Mouse (Mus musculus): ENCODE results near the gene Tmc2. TPM values are rescaled to one million over a fixed set of nuclear protein-coding genes. Genes with fewer than 3 reads are reported as not detected.

Gene Tmc2
- polyA plus RNA-seq, 2 experiments = not detected

DNA sequence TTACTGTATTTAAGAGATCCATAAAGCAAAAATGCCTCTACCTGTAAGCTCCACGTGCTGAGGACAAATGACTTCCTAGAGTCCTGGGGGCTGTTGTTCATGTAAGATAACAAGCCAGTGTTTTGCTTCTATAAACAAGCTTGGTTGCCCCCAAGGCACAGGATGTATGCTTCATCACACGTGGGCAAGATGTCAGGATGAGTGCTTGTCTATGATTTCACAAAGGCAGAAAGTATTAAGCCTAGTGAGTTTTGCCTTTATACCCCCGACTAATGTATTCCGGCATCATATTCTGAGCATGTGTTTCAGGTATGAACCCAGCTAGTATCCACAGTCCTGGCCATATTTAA is 36.9 kb upstream of the Tmc2 start:
- DNase-seq (ENCODE audit: low read depth in 3 of 3, low spot score in 3 of 3) (no peak), ATAC-seq (ENCODE audit: insufficient read depth) (no peak)
- H3K9ac ChIP-seq (replicated peaks) = no peak overlapping the region
- WGBS (ENCODE audit: insufficient replicate concordance) = 46% methylated on average over 4 of the region's 4 CpGs
- no peak overlapping the region for H3K27ac ChIP-seq
- no peak for TF ChIP-seq CTCF (IDR thresholded peaks at IDR 0.05; ENCODE audit: low read depth)
- TF ChIP-seq EP300 (IDR thresholded peaks at IDR 0.05; ENCODE audit: low read depth) = no peak
- H3K4me3 ChIP-seq (ENCODE audit: insufficient read depth in 1 of 2, low read depth in 2 of 2, low read length in 2 of 2) = no peak overlapping the region
- H3K36me3 ChIP-seq (replicated peaks; ENCODE audit: control insufficient read depth, insufficient read depth, low read depth) = no peaks in the 10 kb centered on the region
- H3K9me3 ChIP-seq (ENCODE audit: control insufficient read depth, low read length) = no peaks in the 10 kb centered on the region
- no peaks in the 10 kb centered on the region for H3K27me3 ChIP-seq (ENCODE audit: control insufficient read depth, insufficient read depth, low read length)
- H3K4me2 ChIP-seq (ENCODE audit: low read depth) = no peak overlapping the region
- no peaks in the 10 kb centered on the region; a peak in 1 of 4 replicates for H3K4me1 ChIP-seq (replicated peaks; ENCODE audit: control insufficient read depth in 2 of 2, insufficient read depth in 2 of 2, low read length in 1 of 2)

DNA sequence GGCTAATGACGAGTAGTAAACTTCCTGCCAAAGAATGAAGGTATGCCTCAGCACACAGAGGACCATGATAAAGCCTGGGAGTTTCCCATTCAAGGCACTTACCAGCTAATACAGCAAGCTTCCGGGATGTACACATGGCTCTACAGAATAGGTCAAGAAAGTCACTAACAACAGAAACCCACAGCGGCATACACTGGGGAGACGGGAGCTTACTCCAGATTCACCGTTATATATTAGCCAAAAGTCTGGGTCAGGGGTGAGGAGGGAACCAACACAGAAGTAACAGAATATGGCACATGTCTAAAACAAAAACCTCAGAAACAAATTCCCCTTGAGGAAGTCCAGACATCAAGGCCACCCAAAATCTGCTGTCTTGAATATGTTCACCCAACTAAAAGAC is 32.3 kb upstream of the Tmc2 start:
- Histone ChIP-seq H3K27ac (no peak overlapping the region), H3K27me3 (ENCODE audit: control insufficient read depth, insufficient read depth, low read length) (no peaks in the 10 kb centered on the region), H3K4me3 (ENCODE audit: insufficient read depth in 1 of 2, low read depth in 2 of 2, low read length in 2 of 2) (no peak overlapping the region), H3K4me1 (replicated peaks; ENCODE audit: control insufficient read depth in 2 of 2, insufficient read depth in 2 of 2, low read length in 1 of 2) (no peaks in the 10 kb centered on the region; a peak in 1 of 4 replicates), H3K9ac (replicated peaks) (no peak overlapping the region), H3K4me2 (ENCODE audit: low read depth) (no peak overlapping the region), H3K9me3 (ENCODE audit: control insufficient read depth, low read length) (no peaks in the 10 kb centered on the region), H3K36me3 (replicated peaks; ENCODE audit: control insufficient read depth, insufficient read depth, low read depth) (peaks cover 2% of the 10 kb centered on the region)
- TF ChIP-seq EP300 (IDR thresholded peaks at IDR 0.05; ENCODE audit: low read depth) (no peak), CTCF (IDR thresholded peaks at IDR 0.05; ENCODE audit: low read depth) (no peak)
- ATAC-seq (ENCODE audit: insufficient read depth) (no peak), DNase-seq (ENCODE audit: low read depth in 3 of 3, low spot score in 3 of 3) (no peak)
- 73% methylated on average over 5 of the region's 5 CpGs for WGBS (ENCODE audit: insufficient replicate concordance)

DNA sequence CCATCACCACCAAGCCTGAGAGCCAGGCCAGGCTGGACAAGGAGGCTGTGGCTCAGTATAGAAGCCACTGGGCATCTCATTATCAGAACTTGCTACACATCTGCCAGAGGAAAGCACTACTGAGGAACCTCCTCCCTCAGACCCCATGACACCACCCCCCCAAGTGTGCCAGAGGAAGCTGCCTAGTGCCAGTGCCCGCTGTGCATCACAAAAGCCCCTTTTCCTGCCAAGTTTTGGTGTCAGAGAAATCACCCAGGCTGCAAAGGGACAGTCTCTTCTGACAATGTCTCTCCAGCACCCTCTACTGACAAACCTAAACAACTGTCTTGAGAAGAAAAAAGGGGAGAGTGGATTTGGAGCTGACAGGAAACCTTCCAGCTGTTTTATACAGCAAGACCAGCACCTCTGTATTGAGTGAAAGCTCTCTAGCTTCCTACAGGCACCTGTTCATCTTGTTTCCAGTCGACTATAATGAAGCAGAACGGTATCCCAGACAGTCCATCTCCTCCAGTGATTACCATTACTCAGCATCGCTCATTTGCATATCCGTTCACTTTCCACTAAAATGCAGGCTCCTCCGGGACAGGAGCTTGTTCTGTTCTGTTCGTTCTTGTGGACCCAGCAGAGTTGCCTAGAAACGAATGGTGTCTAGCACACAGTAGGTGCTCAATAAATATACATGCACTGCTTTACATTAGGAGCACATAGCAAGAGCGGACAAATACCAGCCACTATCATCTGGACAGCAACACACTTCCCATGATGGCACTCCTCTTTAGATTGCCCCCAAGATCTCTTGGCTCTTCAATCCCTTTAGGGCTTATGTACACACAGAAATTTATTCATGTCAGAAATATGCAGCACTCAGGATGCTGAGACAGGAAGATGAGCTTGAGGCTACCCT is 28.4 kb upstream of the Tmc2 start:
- no peak overlapping the region for H3K27ac ChIP-seq
- H3K9me3 ChIP-seq (ENCODE audit: control insufficient read depth, low read length) = no peaks in the 10 kb centered on the region
- peaks cover 31% of the 10 kb centered on the region for H3K36me3 ChIP-seq (replicated peaks; ENCODE audit: control insufficient read depth, insufficient read depth, low read depth)
- DNase-seq (ENCODE audit: low read depth in 3 of 3, low spot score in 3 of 3) (no peak), ATAC-seq (ENCODE audit: insufficient read depth) (no peak)
- WGBS (ENCODE audit: insufficient replicate concordance) = 65% methylated on average over 9 of the region's 9 CpGs
- H3K9ac ChIP-seq (replicated peaks) = no peak overlapping the region
- no peak overlapping the region for H3K4me2 ChIP-seq (ENCODE audit: low read depth)
- no peaks in the 10 kb centered on the region for H3K27me3 ChIP-seq (ENCODE audit: control insufficient read depth, insufficient read depth, low read length)
- no peaks in the 10 kb centered on the region for H3K4me1 ChIP-seq (replicated peaks; ENCODE audit: control insufficient read depth in 2 of 2, insufficient read depth in 2 of 2, low read length in 1 of 2)
- TF ChIP-seq CTCF (IDR thresholded peaks at IDR 0.05; ENCODE audit: low read depth) = peak; percentile 44
- TF ChIP-seq EP300 (IDR thresholded peaks at IDR 0.05; ENCODE audit: low read depth) = no peak
- H3K4me3 ChIP-seq (ENCODE audit: insufficient read depth in 1 of 2, low read depth in 2 of 2, low read length in 2 of 2) = no peak overlapping the region

DNA sequence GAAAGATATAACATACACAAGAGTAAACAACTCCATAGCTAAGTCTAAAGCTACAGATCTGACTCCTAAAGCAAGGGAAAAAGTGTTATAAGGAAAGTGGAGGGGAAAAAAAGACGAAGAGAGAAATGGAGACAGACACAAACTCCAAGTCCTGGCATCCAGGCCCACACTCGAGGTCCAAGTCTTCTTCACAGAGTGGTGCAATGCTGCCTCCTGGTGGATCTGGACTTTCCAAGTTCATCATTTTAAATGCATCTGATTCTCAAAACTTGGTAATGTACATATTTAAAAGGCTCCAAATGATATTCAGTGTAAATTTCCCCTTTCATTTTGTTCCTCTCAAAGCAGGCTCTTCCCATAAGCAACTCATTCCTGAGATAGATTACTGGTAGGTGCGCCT is 27.1 kb upstream of the Tmc2 start:
- no peak overlapping the region for H3K27ac ChIP-seq
- no peaks in the 10 kb centered on the region for H3K27me3 ChIP-seq (ENCODE audit: control insufficient read depth, insufficient read depth, low read length)
- peaks cover 44% of the 10 kb centered on the region for H3K36me3 ChIP-seq (replicated peaks; ENCODE audit: control insufficient read depth, insufficient read depth, low read depth)
- no peak overlapping the region for H3K4me2 ChIP-seq (ENCODE audit: low read depth)
- no peak overlapping the region for H3K4me3 ChIP-seq (ENCODE audit: insufficient read depth in 1 of 2, low read depth in 2 of 2, low read length in 2 of 2)
- no peaks in the 10 kb centered on the region for H3K4me1 ChIP-seq (replicated peaks; ENCODE audit: control insufficient read depth in 2 of 2, insufficient read depth in 2 of 2, low read length in 1 of 2)
- ATAC-seq (ENCODE audit: insufficient read depth) (no peak), DNase-seq (ENCODE audit: low read depth in 3 of 3, low spot score in 3 of 3) (peak in 1 of 3 experiments; percentile 19)
- H3K9me3 ChIP-seq (ENCODE audit: control insufficient read depth, low read length) = no peaks in the 10 kb centered on the region
- WGBS (ENCODE audit: insufficient replicate concordance) = 55% methylated on average over 3 of the region's 3 CpGs
- TF ChIP-seq EP300 (IDR thresholded peaks at IDR 0.05; ENCODE audit: low read depth) (no peak), CTCF (IDR thresholded peaks at IDR 0.05; ENCODE audit: low read depth) (peak; percentile 58)
- H3K9ac ChIP-seq (replicated peaks) = no peak overlapping the region

DNA sequence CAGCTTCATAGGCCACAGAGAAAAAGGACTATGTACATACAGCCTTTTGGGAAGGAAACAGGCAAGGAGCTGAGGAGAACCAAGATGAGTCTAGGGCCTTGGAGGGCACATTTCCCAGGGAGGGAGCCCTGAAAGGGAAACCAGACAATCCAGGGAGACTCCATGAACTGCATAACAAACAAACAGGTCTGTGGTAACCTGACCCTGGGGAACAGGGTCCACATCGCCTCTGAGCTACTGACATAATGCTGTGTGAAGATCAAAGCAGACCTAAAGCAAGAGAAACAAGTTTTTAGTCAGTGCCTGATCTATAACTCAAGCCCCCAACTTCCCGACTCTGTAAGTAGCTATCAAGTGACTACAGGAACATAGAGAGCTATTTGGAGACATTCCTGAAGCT is 23.3 kb upstream of the Tmc2 start:
- no peak for TF ChIP-seq CTCF (IDR thresholded peaks at IDR 0.05; ENCODE audit: low read depth)
- no peak for TF ChIP-seq EP300 (IDR thresholded peaks at IDR 0.05; ENCODE audit: low read depth)
- H3K4me1 ChIP-seq (replicated peaks; ENCODE audit: control insufficient read depth in 2 of 2, insufficient read depth in 2 of 2, low read length in 1 of 2) = no peaks in the 10 kb centered on the region; a peak in 2 of 4 replicates
- peaks cover 81% of the 10 kb centered on the region for H3K36me3 ChIP-seq (replicated peaks; ENCODE audit: control insufficient read depth, insufficient read depth, low read depth)
- no peak overlapping the region for H3K4me2 ChIP-seq (ENCODE audit: low read depth)
- H3K9me3 ChIP-seq (ENCODE audit: control insufficient read depth, low read length) = no peaks in the 10 kb centered on the region
- DNase-seq (ENCODE audit: low read depth in 3 of 3, low spot score in 3 of 3) (no peak), ATAC-seq (ENCODE audit: insufficient read depth) (no peak)
- H3K27ac ChIP-seq = no peak overlapping the region
- H3K4me3 ChIP-seq (ENCODE audit: insufficient read depth in 1 of 2, low read depth in 2 of 2, low read length in 2 of 2) = no peak overlapping the region
- WGBS (ENCODE audit: insufficient replicate concordance) = 75% methylated on average over 2 of the region's 2 CpGs
- H3K9ac ChIP-seq (replicated peaks) = no peak overlapping the region
- H3K27me3 ChIP-seq (ENCODE audit: control insufficient read depth, insufficient read depth, low read length) = no peaks in the 10 kb centered on the region

Measured in liver, embryonic 14.5 days (tissue).